Mouse (Mus musculus): ENCODE results near the gene Irak3. TPM values are rescaled to one million over a fixed set of nuclear protein-coding genes. Genes with fewer than 3 reads are reported as not detected.
"Not testable (repeated sequence)": the region's sequence is repeated elsewhere in the genome, so short reads cannot be mapped to it uniquely, and the experiment has no call there.

The Irak3 gene
- total RNA-seq, 2 experiments from 2014 or later, result 3.3 to 3.4 TPM

DNA sequence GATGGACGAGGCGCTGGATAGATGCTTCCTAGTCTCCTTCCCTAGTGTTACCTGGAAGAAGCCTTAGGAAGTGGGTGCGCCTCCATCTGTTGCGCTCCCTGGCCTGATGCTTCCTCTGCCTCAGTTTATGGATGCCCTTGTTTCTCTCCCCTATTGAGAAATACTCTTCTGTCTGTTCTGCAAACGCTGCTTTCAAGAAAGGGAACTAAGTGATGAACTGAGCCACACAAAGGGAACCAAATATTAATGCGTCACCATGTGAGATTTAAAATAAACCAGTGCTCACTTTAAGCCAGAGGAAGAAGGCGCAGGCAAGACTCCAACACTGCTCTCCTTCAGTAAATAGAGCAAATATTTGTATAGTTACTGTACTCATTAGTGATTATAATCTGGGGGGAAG lies 38.4 kb downstream of the Irak3 start:
- no peak for DNase-seq

DNA sequence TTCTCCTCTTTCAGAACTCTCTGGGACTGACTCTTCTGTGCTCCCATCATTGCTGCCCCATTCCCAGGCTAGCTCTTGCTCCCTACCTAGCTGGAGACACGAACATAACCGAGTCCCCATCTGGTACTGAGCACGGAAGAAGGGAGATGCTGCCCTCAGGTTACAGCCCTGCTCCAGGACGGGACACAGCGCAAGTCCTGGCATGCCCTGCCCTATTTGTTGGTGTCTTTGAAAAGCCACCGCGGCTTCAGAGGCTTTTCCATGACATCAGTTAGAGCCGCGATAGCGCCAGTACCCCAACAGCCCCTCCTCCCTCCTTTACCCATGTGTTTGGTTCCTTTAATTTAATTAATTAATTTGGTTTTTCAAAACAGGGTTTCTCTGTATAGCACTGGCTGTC lies 39.1 kb downstream of the Irak3 start:
- DNase-seq, result no peak

DNA sequence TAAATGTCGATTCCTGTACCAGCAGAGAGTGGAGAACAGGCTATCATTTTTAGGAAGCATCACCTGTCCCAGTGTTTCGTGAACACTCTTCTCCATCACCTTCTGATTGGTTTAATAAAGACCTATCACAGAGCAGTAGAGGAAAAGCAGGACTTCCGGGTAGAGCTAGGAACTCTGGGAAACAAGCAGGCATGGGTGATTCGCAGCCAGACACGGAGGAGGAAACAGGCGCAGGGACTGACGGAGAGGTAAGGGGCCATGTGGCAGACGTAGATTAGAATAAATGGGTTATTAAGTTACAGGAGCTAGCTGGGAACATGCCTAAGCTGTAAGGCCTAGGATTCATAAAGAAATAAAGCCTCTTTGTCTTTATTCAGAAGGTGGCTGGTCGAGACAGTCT lies 41.4 kb downstream of the Irak3 start:
- DNase-seq, result no peak

DNA sequence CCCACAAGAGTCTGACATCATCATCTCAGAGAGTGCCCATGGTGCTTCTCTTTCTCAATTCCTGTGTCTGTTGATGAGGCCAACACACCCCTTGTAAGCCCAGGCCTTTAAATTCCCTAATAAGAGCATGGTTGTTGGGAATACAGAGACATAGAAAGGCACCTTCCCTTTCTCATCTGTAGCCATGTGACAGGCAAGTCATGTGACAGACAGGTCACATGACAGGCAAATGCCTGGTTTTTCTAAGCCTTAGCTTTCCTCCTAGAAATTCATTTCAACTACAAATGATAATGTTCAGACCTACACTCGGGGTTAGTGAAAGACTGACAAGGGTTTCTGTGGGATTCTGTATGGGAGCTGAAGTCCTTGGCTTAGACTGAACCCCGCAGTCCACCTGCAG lies 48.0 kb downstream of the Irak3 start:
- DNase-seq, result no peak

DNA sequence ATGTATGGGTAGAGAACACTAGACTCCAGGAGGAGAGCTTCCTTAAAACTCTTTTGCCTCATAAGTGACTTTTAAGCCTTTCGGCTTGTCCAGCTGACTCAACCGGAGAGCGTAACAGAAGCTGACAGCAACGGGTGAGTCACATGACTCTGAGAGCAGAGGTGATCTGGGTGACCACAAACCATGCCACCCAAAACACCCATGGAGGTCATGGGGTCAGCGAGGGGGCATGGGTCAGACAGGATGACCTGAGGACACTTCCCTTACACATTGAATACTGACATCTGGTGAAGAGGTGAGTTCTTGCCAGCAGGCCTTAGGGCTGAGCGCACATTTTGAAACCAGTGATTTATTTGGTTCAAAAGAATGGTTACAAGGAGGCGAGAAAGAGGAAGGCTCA lies 50.3 kb downstream of the Irak3 start:
- no peak for DNase-seq

DNA sequence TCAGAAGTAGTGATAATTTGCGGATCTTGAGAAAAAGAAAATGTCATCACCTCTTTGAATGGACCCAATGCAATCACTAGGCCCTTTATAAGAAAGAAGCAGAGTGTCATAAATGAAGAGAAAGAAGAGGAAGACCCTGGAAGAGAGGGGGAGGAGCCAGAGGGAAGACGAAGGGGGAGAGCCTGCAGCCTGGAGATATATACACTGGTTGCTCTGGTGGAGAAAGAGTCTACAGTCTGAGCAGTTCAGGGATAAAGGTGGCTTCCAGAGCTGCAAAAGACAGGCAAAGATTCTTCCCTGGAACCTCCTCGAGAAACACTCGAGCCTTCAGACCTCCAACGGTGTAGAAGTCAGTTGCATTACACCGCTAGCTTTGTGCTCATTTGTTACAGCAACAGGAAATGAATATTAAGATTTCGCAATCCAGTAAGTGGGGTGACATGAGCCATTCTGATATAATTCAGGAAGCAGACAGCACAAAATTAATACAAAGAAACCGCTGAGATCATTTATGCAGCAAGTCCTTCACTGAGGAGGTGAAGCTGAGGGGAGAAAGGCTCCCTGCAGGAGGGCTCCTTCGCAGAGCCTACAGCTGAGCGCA lies 60.9 kb downstream of the Irak3 start:
- DNase-seq, result no peak

DNA sequence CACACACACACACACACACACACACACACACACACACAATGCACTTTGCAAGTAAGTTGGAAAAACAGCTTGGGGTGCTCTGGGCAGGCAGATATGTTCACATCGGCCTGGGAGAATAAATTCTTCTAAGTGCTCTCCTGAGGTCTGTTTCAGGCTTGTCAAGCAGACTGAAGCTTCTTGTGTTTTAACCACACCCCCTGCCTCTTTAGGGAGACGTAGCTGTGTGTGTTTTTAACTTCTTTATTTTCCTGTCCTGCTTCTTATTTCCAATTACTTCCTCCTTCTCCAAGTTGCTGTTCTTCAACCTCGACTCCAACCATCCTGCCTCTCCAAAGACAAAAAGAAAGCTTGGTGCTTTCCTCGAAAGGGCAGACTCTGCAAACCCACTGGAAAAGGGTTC lies 61.7 kb downstream of the Irak3 start:
- DNase-seq, result no peak

DNA sequence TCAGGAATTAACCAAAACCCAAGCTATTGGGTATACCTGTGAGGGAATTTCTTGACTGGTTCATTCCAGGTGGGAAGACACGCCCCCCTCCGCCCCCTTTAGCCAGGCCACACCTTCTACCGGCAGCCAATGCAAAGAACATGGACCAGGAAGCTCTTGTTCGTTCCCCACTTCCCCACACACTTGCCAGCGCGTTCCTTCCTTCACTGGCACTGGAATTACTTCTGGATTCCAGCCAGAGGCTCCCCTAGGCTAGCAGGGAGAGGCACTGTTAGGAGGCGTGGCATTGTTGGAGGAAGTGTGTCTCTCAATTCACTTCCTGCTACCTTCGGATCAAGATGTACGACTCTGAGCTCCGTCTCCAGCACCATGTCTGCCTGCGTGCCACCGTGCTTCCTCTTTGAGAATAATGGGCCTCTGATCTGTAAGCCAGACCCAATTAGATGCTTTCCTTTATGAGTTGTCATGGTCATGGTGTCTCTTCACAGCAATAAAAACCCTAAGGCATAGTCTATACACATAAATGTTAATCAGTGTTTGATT lies 65.8 kb downstream of the Irak3 start:
- DNase-seq, result no peak

DNA sequence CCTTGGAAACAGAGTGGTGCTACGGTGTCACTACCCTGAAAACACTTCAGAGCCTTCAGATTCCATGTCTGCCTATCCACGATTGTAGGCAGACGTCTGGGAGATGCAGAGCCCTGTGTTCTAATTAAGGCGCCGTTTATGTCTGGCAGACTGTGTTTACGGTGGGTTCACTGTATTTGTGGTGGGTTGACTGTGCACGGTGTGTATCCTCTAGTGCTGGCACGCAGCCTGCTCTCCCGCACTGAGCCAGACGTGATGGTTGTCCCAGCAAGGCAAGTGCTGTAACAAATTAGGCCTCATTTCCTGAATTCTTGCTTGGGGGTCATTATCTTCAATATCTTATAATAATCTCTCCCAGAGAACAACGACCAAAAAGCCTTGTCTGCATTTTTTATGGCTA lies 68.2 kb downstream of the Irak3 start:
- no peak for DNase-seq

DNA sequence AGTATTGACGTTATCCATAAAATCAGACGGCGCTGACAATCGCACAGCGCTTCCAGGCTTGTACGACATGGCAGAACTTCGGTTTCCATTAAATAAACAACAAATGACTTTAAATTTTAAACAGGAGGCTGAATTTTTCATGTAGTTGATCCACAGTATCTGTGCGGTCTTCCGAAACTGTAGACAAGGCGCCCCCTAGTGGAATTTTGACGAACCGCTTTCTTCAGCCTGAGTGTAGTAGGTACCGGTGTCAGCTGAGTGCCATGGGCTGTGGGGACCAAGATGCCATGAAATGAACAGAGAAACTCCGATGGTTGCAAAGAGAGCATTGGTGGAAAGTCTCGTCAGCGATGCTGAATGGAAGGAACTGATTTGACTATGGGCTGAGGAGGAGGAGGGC lies 71.3 kb downstream of the Irak3 start:
- peak; percentile 62 for DNase-seq

DNA sequence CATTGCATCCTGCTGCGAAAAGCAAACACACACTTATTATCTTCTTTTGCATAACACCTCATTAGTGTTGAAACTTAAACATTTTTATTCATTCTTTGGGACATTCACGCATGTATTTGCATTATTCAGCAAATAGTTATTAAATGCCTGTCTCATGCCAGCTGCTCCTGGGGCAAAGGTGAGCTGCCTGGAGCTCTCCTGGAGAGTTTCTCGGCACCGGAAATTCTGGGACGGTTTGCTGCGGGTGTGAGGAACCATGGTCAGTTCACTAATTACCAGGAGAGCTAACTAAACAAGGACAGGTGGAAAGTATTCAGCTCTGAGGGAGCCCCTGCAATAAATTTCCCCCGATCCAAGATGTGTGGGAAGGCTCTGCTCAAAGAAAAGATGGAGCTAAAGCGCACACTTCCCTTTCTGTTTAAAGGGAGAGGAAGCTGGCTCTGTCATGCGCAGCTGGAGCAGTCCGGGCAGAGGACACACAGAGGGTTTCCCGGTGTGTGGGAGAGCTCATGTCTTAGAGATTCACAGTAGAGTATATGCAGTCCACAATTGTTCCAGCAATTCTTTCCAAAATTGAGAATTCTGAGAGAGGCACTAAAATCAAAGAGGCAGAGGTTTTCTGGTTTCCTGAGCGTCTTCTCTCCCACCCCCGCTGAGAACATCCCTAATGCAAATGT lies 73.2 kb downstream of the Irak3 start:
- DNase-seq, result no peak

DNA sequence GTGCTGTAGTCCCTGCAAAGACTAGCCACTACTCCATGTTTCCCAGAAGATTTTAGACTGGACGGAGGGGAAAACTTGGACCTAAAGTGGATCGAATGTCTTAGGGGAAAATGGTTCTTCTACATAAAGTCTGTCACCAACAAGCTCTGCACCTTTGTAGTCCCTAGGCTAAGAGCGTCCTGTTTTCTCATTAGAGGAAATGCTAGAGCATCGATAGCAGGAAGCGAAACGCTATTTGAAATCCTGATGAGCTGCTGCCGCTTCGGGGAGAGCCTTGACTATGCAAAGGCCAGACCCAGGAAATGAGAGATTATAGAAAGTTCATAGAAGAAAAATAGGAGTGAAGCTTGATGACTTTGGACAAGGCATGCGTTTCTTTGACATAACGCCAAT lies 76.5 kb downstream of the Irak3 start:
- no peak for DNase-seq

DNA sequence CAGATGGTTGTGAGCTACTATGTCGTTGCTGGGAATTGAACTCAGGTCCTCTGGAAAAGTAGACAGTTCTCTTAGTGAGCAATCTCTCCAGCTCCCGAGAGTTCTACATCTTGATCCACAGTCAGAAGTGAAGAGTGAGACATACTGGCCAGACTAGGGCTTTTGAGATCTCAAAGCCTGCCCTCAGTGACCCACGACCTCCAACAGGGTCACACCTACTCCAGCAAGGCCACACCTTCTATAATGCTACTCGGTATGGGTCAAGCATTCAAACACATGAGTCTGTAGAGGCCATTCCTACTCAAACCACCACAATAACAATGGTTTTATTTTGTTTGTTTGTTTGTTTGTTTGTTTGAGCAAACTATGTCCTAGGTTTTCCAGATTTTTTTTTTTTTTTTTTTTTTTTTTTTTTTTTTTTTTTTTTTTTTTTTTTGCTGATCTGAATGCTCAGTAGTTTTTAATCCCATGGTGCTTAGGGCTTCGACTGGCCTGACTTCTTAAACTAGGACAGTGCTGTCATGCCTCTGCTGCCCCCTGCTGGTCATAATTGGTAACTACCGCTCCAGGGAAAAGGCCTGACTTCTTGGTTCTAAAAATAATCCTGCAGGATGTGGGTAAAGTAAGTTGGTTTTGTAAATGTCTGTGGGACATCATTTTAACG lies 77.0 kb downstream of the Irak3 start:
- peak; percentile 92 for DNase-seq

DNA sequence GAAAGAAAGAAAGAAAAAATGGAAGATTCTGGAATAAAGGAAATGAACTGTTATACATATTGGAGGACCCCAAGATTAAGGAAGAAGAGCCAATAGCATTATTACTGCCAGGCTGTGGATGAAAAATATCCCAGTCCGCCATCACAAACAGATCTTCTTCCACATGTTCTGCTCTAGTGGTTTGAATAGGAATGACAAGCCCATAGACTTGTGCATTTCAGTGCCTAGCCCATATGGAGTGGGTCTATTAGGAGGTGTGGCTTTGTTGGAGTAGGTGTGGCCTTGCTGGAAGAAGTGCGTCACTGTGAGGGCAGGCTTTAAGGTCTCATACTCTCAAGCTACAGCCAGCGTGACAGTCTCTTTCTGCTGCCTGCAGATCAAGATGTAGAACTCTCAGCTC lies 78.2 kb downstream of the Irak3 start:
- no peak for DNase-seq

DNA sequence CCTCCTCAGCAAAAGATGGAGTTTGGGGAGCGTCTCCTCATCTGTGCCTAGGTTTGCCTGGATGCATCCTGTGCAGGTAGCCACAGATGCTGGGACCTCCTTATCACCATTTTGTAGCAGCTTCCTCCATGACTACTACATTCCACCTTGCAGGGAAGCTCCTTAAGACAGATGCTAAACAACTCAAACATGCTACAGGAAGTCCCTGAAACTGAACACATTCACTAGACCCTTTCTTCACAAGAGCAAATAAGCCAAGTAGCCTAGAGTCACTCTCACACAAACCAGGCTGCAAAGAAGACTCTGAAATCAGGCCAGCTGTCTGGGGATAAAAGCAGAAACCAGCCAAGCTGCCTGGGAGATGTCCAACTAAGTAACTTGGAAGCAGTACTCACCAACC lies 86.7 kb downstream of the Irak3 start:
- DNase-seq, result no peak

DNA sequence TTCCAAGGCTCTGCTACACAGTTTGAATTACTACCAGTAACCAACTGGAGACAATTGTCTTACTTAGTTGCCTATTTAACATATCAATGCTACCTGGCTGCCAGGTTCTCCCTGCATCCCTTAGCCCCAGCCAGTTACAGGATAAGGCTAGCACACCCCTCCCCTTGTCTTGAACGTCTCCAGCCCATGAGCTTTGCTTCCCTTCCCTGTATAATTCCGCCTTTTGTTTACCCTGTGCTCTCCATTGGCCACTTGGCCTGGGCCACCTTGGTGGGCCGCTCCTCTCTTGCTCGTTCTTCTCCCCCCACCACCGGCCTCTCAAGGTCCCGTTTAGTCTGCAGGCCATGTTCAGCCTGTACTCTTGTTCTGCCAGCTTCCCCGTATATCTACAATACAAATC lies 87.4 kb downstream of the Irak3 start:
- DNase-seq, result no peak

DNA sequence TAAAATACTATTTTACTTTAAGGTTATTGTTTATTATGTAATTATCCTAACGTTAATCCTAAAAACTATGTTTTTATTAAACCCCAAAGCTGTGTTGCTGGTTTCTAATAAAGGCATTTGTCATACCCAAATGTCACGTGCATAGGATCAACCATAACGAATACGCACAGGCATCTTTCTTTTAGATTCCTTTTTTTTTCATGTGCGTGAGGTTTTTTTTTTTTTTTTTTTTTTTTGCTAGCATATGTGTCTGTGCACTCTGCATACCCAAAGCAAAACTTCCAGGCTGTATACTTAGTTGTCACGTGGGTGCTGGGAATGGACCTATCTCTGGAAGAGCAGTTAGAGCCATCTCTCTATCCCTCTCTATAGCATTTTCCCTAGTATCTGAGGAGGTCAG lies 88.0 kb downstream of the Irak3 start:
- DNase-seq, result no peak

DNA sequence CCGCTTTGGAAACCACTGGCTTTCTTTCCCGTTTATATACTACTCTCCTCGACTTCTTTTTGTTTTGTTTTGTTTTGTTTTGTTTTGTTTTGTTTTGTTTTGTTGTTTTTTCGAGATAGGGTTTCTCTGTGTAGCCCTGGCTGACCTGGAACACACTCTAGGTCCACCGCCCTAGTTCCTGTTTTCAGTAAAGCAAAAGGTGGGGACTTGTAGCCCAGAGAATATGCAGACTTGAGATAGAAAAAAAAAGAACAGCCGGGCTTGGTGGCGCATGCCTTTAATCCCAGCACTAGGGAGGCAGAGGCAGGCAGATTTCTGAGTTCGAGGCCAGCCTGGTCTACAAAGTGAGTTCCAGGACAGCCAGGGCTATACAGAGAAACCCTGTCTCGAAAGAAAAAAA lies 88.4 kb downstream of the Irak3 start:
- not testable (repeated sequence) for DNase-seq

DNA sequence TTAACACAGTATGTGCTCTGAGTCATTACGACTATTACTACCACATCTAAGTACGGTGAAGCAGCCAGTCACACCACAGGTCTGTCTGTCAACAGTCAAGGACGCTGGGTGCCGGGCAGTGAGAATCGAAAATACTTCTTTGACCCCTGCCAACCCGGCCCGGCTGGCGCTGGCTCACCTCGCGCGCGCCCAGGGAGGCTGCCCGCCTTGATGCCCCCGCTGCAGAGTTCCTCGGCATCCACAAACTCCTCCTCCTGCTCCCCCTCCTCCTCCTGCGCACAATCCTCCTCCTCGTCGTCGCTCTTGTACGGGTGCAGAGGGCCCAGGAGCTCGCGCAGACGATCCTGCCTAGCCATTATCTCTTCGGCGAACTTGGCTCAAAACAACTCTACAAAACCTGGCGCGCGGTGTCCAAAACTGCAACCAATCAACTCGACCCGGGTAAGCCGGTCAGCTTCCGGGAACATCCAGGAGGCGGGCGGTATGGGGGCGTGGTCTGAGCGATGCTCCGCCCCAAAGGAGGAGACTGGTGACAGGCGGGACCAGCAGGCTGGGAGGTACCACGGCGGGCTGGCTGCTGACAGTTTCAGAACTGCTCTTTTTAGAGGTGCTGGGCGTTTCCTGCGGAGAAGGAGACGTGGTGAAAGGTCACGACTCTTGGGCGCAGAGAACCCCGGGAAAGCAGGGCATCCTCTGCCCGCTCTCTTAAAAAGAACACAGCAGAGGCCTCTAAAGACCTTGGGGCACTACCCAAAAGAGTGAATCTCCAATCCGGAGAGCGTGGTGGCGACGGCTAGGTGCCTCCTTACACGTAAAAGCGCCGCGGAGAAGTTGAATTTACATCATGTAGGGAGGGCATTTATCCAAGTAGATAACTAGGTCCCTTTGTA lies 89.2 kb downstream of the Irak3 start, which contains the start of gene Helb:
Gene Helb, minus strand, starts transcription at position 481 of the 890 bp plus-strand sequence.
- peak; percentile 100 for DNase-seq

DNA sequence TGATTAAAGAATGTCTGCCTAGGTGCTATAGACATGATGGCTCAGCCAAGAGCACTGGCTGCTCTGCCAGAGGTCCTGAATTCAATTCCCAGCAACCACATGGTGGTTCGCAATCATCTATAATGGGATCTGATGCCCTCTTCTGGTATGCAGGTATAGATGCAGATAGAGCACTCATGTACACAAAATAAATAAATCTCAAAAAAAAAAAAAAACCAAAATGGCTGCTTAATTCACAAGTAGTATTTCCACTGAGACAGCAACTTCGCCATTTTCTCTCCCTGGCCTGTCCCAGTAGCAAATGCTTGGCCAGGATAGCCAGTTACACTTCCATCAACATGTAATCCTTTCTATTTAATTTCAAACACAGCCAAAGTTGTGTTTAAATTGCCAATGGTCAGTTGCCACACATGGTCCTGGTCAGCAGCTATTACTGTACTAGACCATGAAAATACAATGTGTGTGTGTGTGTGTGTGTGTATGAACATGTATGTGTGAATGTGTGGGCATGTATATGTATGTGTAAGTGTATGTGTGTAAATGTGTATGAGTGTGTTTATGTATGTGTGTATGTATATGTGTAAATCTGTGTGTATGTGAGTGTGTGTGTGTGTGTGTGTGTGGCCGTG lies 90.1 kb downstream of the Irak3 start:
- DNase-seq, result no peak

DNA sequence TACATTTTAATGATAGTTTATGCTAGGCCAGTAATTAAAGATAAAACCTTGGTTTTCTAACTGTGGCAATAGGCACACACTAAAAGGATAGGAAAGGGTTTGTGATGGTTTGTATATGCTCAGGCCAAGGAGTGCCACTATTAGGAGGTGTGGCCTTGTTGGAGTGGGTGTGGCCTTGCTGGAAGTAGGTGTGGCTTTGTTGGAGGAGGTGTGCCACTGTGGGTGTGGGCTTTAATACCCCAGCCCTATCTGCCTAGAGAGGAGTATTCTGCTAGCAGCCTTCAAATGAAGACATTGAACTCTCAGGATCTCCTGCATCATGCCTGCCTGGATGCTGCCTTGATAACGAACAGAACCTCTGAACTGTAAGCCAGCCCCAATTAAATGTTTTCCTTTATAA lies 101.1 kb downstream of the Irak3 start:
- no peak for DNase-seq

DNA sequence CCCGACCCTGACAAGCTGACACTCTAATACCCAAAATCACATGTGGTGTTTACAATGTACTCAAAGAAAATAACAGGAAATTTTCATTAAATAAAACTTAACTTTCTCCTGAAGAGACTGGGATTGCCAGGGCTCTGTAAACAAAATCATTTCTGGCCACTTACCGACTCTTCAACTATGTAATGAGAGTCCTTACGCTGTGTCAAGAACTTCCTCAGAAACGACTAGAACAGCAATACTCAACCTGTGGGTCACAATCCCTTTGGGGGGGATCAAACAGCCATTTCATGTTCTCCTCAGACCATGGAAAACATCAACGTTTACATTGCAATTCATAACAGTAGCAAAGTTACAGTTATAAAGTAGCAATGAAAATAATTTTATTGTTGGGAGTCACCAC lies 104.4 kb downstream of the Irak3 start:
- DNase-seq, result no peak

All from adrenal gland, postnatal 10 days (tissue).